Mouse (Mus musculus) kidney, embryonic 16.5 days (tissue): ENCODE data around the gene Itih5. TPM values are rescaled to one million over a fixed set of nuclear protein-coding genes. Genes with fewer than 3 reads are reported as not detected.

Experiments used
- ATAC-seq: fragments of 200-750 bp; cut with Nextera tagmentation; 2 replicates; pipeline ENCODE4 v1.8.0; 2017; ENCODE audit warnings: moderate TSS enrichment; ENCODE audit not compliant: low FRiP score, low TSS enrichment
- H3K27ac ChIP-seq: fragments of 300-500 bp; sonication (generic); 2 replicates; pipeline ENCODE4 v1.5.1; 2014; ENCODE audit warnings: low read length
- H3K27me3 ChIP-seq: fragments of 300-500 bp; sonication (generic); 2 replicates; pipeline ENCODE4 v1.6.1; 2014; ENCODE audit warnings: low read length, control low read depth, mixed read lengths; ENCODE audit not compliant: insufficient read depth
- H3K36me3 ChIP-seq: fragments of 300-500 bp; sonication (generic); 2 replicates; pipeline ENCODE4 v1.6.1; 2014; ENCODE audit warnings: low read length, control low read depth, mixed read lengths; ENCODE audit not compliant: insufficient read depth
- H3K4me1 ChIP-seq: fragments of 300-500 bp; sonication (generic); 2 replicates; pipeline ENCODE4 v1.6.1; 2014; ENCODE audit warnings: low read length, control low read depth, mixed read lengths; ENCODE audit not compliant: insufficient read depth
- H3K4me2 ChIP-seq: fragments of 300-500 bp; sonication (generic); replicated peaks from 2 replicates; pipeline ENCODE4 v1.6.1; 2014; ENCODE audit warnings: low read depth, low read length
- H3K4me3 ChIP-seq: fragments of 300-500 bp; sonication (generic); 2 replicates; pipeline ENCODE4 v1.5.1; 2014; ENCODE audit warnings: mild to moderate bottlenecking, low read length
- H3K9ac ChIP-seq: fragments of 300-500 bp; sonication (generic); replicated peaks from 2 replicates; pipeline ENCODE4 v1.6.1; 2014; ENCODE audit warnings: low read length
- H3K9me3 ChIP-seq: fragments of 300-500 bp; sonication (generic); 2 replicates; pipeline ENCODE4 v1.6.1; 2016; ENCODE audit warnings: low read length, control low read depth
- WGBS: fragments of 180-500 bp; shearing (Covaris S2); extraction: QIAGEN DNeasy Blood & Tissue Kit; methylation state at CpG from one replicate; pipeline ENCODE4 v1.1.7; 2014; 5-methylcytosine and 5-hydroxymethylcytosine counted together
- polyA plus RNA-seq: library from polyadenylated mRNA; unstranded; fragments of >200 nt; fragmentation: Nextera tagmentation; extraction: Ambion mirVana; gene quantifications from 2 replicates; pipeline ENCODE4 v1.2.1, GENCODE M21; 2015

Gene Itih5
- polyA plus RNA-seq, 1 experiment from 2014 or later, result 7.0 TPM

GRCm38 (mm10) chr2:10131296-10131695 is 22.1 kb upstream of the Itih5 start, which contains the start of gene Itih2:
Gene Itih2, minus strand, starts transcription at chr2:10131396.
- no peak within 1 kb of the TSS for H3K4me3 ChIP-seq
- WGBS, result 92% methylated on average over 4 of the region's 4 CpGs
- no peak for ATAC-seq
- H3K27me3 ChIP-seq, result no peaks in the 10 kb centered on the region
- H3K27ac ChIP-seq, result 0 out of 2 replicates have a peak within 1 kb of the TSS, but pooled peaks have one; percentile 36
- H3K9ac ChIP-seq, result no peak within 1 kb of the TSS; the same call in 1 of the 2 replicates
- no peaks in the 10 kb centered on the region for H3K36me3 ChIP-seq
- no peak within 1 kb of the TSS for H3K4me2 ChIP-seq
- H3K9me3 ChIP-seq, result no peaks in the 10 kb centered on the region
- H3K4me1 ChIP-seq, result peaks cover 6% of the 10 kb centered on the region; the same call in 1 of the 2 replicates

GRCm38 (mm10) chr2:10132128-10132527 is 21.2 kb upstream of the Itih5 start:
- Histone ChIP-seq H3K27ac (no peak overlapping the region), H3K27me3 (no peaks in the 10 kb centered on the region), H3K9ac (no peak overlapping the region), H3K36me3 (no peaks in the 10 kb centered on the region), H3K4me1 (peaks cover 6% of the 10 kb centered on the region; the same call in 1 of the 2 replicates), H3K4me3 (no peak overlapping the region), H3K9me3 (no peaks in the 10 kb centered on the region), H3K4me2 (no peak overlapping the region)
- ATAC-seq, result no peak
- 92% methylated on average over 1 of the region's 1 CpGs for WGBS

- no peak overlapping the region for H3K4me2 ChIP-seq
- H3K36me3 ChIP-seq, result no peaks in the 10 kb centered on the region
- H3K4me1 ChIP-seq, result peaks cover 6% of the 10 kb centered on the region; the same call in 1 of the 2 replicates
- H3K4me3 ChIP-seq, result no peak overlapping the region
- H3K9me3 ChIP-seq, result no peaks in the 10 kb centered on the region
- ATAC-seq, result no peak
- WGBS, result 37% methylated on average over 6 of the region's 6 CpGs
- no peaks in the 10 kb centered on the region for H3K27me3 ChIP-seq
- no peak overlapping the region for H3K27ac ChIP-seq
- no peak overlapping the region for H3K9ac ChIP-seq
Observed at GRCm38 (mm10) chr2:10133941-10134340, 19.4 kb upstream of the Itih5 start.

- ATAC-seq, result no peak
- no peak overlapping the region for H3K4me3 ChIP-seq
- no peaks in the 10 kb centered on the region for H3K4me1 ChIP-seq
- H3K4me2 ChIP-seq, result no peak overlapping the region
- H3K27me3 ChIP-seq, result no peaks in the 10 kb centered on the region
- WGBS, result 81% methylated on average over 2 of the region's 2 CpGs
- no peak overlapping the region for H3K27ac ChIP-seq
- no peak overlapping the region for H3K9ac ChIP-seq
- no peaks in the 10 kb centered on the region for H3K36me3 ChIP-seq
- no peaks in the 10 kb centered on the region for H3K9me3 ChIP-seq
Observed at GRCm38 (mm10) chr2:10137320-10137719, 16.1 kb upstream of the Itih5 start.

- Histone ChIP-seq H3K4me1 (no peaks in the 10 kb centered on the region), H3K9ac (no peak overlapping the region), H3K36me3 (no peaks in the 10 kb centered on the region), H3K27me3 (no peaks in the 10 kb centered on the region), H3K4me3 (no peak overlapping the region), H3K4me2 (no peak overlapping the region), H3K27ac (no peak overlapping the region), H3K9me3 (no peaks in the 10 kb centered on the region)
- no peak for ATAC-seq
- WGBS, result 73% methylated on average over 5 of the region's 5 CpGs
Observed at GRCm38 (mm10) chr2:10140456-10140855, 12.9 kb upstream of the Itih5 start.

GRCm38 (mm10) chr2:10142472-10143454 is 10.6 kb upstream of the Itih5 start:
- no peak overlapping the region for H3K9ac ChIP-seq
- no peak overlapping the region for H3K4me3 ChIP-seq
- no peaks in the 10 kb centered on the region for H3K9me3 ChIP-seq
- no peaks in the 10 kb centered on the region for H3K36me3 ChIP-seq
- 33% methylated on average over 8 of the region's 8 CpGs for WGBS
- H3K27ac ChIP-seq, result no peak overlapping the region
- H3K27me3 ChIP-seq, result no peaks in the 10 kb centered on the region
- H3K4me1 ChIP-seq, result no peaks in the 10 kb centered on the region
- H3K4me2 ChIP-seq, result no peak overlapping the region
- ATAC-seq, result peak; percentile 84

GRCm38 (mm10) chr2:10145514-10145913 is 7.9 kb upstream of the Itih5 start:
- no peak overlapping the region for H3K4me3 ChIP-seq
- no peak overlapping the region for H3K4me2 ChIP-seq
- H3K27ac ChIP-seq, result no peak overlapping the region
- WGBS, result 37% methylated on average over 6 of the region's 6 CpGs
- H3K27me3 ChIP-seq, result no peaks in the 10 kb centered on the region
- H3K9me3 ChIP-seq, result no peaks in the 10 kb centered on the region
- H3K4me1 ChIP-seq, result no peaks in the 10 kb centered on the region
- ATAC-seq, result no peak
- no peak overlapping the region for H3K9ac ChIP-seq
- H3K36me3 ChIP-seq, result no peaks in the 10 kb centered on the region

GRCm38 (mm10) chr2:10147176-10147575 is 6.2 kb upstream of the Itih5 start:
- no peaks in the 10 kb centered on the region for H3K4me1 ChIP-seq
- no peak overlapping the region for H3K9ac ChIP-seq
- no peak overlapping the region for H3K4me2 ChIP-seq
- H3K27ac ChIP-seq, result no peak overlapping the region
- H3K36me3 ChIP-seq, result no peaks in the 10 kb centered on the region
- no peak overlapping the region for H3K4me3 ChIP-seq
- WGBS, result 73% methylated on average over 8 of the region's 8 CpGs
- no peaks in the 10 kb centered on the region for H3K27me3 ChIP-seq
- no peaks in the 10 kb centered on the region for H3K9me3 ChIP-seq
- no peak for ATAC-seq

- no peak overlapping the region for H3K4me3 ChIP-seq
- 75% methylated on average over 5 of the region's 5 CpGs for WGBS
- H3K27me3 ChIP-seq, result no peaks in the 10 kb centered on the region
- no peak overlapping the region for H3K4me2 ChIP-seq
- peaks cover 14% of the 10 kb centered on the region for H3K4me1 ChIP-seq
- H3K9me3 ChIP-seq, result no peaks in the 10 kb centered on the region
- no peak overlapping the region for H3K27ac ChIP-seq
- no peak overlapping the region for H3K9ac ChIP-seq
- ATAC-seq, result no peak
- no peaks in the 10 kb centered on the region for H3K36me3 ChIP-seq
Observed at GRCm38 (mm10) chr2:10152590-10152989, 781 bp upstream of the Itih5 start.

GRCm38 (mm10) chr2:10157184-10157583 is 3.8 kb downstream of the Itih5 start:
- Histone ChIP-seq H3K27me3 (no peaks in the 10 kb centered on the region), H3K4me2 (no peak overlapping the region), H3K4me1 (peaks cover 14% of the 10 kb centered on the region), H3K27ac (no peak overlapping the region), H3K4me3 (no peak overlapping the region), H3K36me3 (no peaks in the 10 kb centered on the region), H3K9ac (no peak overlapping the region), H3K9me3 (no peaks in the 10 kb centered on the region)
- WGBS, result 53% methylated on average over 10 of the region's 10 CpGs
- no peak; the same call in 1 of the 2 replicates for ATAC-seq
